ENCODE assay signal across 10 mouse cellular contexts in genomic region chr2:131129836-131130235, GRCm38 (mm10). TPM values are rescaled to one million over a fixed set of nuclear protein-coding genes. Genes with fewer than 3 reads are reported as not detected.
A peak's percentile ranks its signal among the peaks of the same experiment; 100 is the strongest.
DNase-seq lines count a peak whose midpoint lies in the region; ATAC-seq lines count a peak whose summit lies in the region.
"Had no signal": no experiment of that assay in that cellular context is flagged by ENCODE, and none has a peak within 500 bp of the region (broad histone marks: within the 10 kb centered on the region; RNA-seq: fewer than 3 reads in every experiment).

No protein-coding gene starts in this region.

- H3K36me3 ChIP-seq in heart, embryonic 10.5 days: no peaks in the 10 kb centered on the region; the same call in 1 of the 2 replicates
- H3K36me3 ChIP-seq in liver, embryonic 11.5 days (ENCODE audit: control insufficient read depth, insufficient read depth, low read length): no peaks in the 10 kb centered on the region; the same call in 1 of the 2 replicates
- H3K36me3 ChIP-seq in stomach, embryonic 14.5 days (ENCODE audit: control insufficient read depth, insufficient read depth, low read length): peaks cover 11% of the 10 kb centered on the region
- H3K36me3 ChIP-seq in kidney, embryonic 14.5 days (ENCODE audit: control insufficient read depth, insufficient read depth, low read length): peaks cover 14% of the 10 kb centered on the region

- DNase-seq in lung, adult 18-20 months: peak; percentile 46 to 57
- no peak for DNase-seq in lung, postnatal 14 days
- peak; percentile 83 for DNase-seq in heart, embryonic 10.5 days (ENCODE audit: low spot score)
- no peak for DNase-seq in liver, embryonic 11.5 days (ENCODE audit: low spot score)
- DNase-seq in frontal cortex, postnatal 25 days (ENCODE audit: low spot score in 2 of 2): no peak
- DNase-seq: kidney, postnatal 4 days had no signal

- 0 out of 2 replicates have a peak, but pooled peaks cover 7% of the 10 kb centered on the region for H3K27me3 ChIP-seq in heart, embryonic 10.5 days (ENCODE audit: insufficient read depth, poor library complexity, severe bottlenecking)
- H3K27me3 ChIP-seq in liver, embryonic 11.5 days (replicated peaks; ENCODE audit: control insufficient read depth, insufficient read depth, low read length): no peaks in the 10 kb centered on the region
- no peaks in the 10 kb centered on the region for H3K27me3 ChIP-seq in stomach, embryonic 14.5 days (ENCODE audit: control insufficient read depth, insufficient read depth, low read length)
- H3K27me3 ChIP-seq in kidney, embryonic 14.5 days (ENCODE audit: control insufficient read depth, insufficient read depth, low read length): no peaks in the 10 kb centered on the region
- H3K27me3 ChIP-seq: forebrain, embryonic 13.5 days had no signal

- no peaks in the 10 kb centered on the region for H3K9me3 ChIP-seq in heart, embryonic 10.5 days
- H3K9me3 ChIP-seq in liver, embryonic 11.5 days (ENCODE audit: control insufficient read depth, low read length): no peaks in the 10 kb centered on the region
- no peaks in the 10 kb centered on the region for H3K9me3 ChIP-seq in stomach, embryonic 14.5 days (ENCODE audit: control insufficient read depth, low read depth, low read length)
- no peaks in the 10 kb centered on the region for H3K9me3 ChIP-seq in kidney, embryonic 14.5 days (ENCODE audit: control insufficient read depth, low read length)
- H3K9me3 ChIP-seq: forebrain, embryonic 13.5 days had no signal

- peak overlapping the region; percentile 94 for H3K4me2 ChIP-seq in liver, embryonic 11.5 days
- H3K4me2 ChIP-seq in stomach, embryonic 14.5 days (replicated peaks; ENCODE audit: low read depth, low read length): 0 out of 2 replicates have a peak overlapping the region, but pooled peaks have one; percentile 6
- no peak overlapping the region for H3K4me2 ChIP-seq in kidney, embryonic 14.5 days (replicated peaks; ENCODE audit: low read depth, low read length)
- H3K4me2 ChIP-seq: forebrain, embryonic 13.5 days had no signal

- no peak overlapping the region for H3K9ac ChIP-seq in liver, embryonic 11.5 days (ENCODE audit: low read depth, low read length)
- no peak overlapping the region for H3K9ac ChIP-seq in stomach, embryonic 14.5 days (replicated peaks; ENCODE audit: low read depth, low read length)
- H3K9ac ChIP-seq in kidney, embryonic 14.5 days (ENCODE audit: low read depth, low read length): no peak overlapping the region
- H3K9ac ChIP-seq: forebrain, embryonic 13.5 days had no signal

- ATAC-seq in liver, embryonic 11.5 days (replicated peaks; ENCODE audit: low FRiP score): peak; percentile 75
- ATAC-seq in stomach, embryonic 14.5 days (ENCODE audit: insufficient number of reproducible peaks, insufficient read depth, low FRiP score, low read depth): no peak
- no peak for ATAC-seq in kidney, embryonic 14.5 days (ENCODE audit: low FRiP score, low TSS enrichment)
- ATAC-seq: forebrain, embryonic 13.5 days had no signal

- no peak overlapping the region for H3K4me3 ChIP-seq in heart, embryonic 10.5 days
- H3K4me3 ChIP-seq in liver, embryonic 11.5 days (ENCODE audit: low read depth, low read length): no peak overlapping the region
- no peak overlapping the region for H3K4me3 ChIP-seq in stomach, embryonic 14.5 days (ENCODE audit: low read depth, low read length)
- H3K4me3 ChIP-seq in kidney, embryonic 14.5 days (ENCODE audit: low read length): no peak overlapping the region
- H3K4me3 ChIP-seq: forebrain, embryonic 13.5 days had no signal

- H3K27ac ChIP-seq in heart, embryonic 10.5 days: peak overlapping the region; percentile 62; the same call in 1 of the 2 replicates
- peak overlapping the region; percentile 20 for H3K27ac ChIP-seq in liver, embryonic 11.5 days (ENCODE audit: low read depth, low read length)
- H3K27ac ChIP-seq in stomach, embryonic 14.5 days (ENCODE audit: low read length): no peak overlapping the region
- H3K27ac ChIP-seq in kidney, embryonic 14.5 days (ENCODE audit: low read depth, low read length): no peak overlapping the region
- H3K27ac ChIP-seq: forebrain, embryonic 13.5 days had no signal

- WGBS in heart, embryonic 10.5 days: 67% methylated on average over 5 of the region's 5 CpGs
- WGBS in liver, embryonic 11.5 days: 49% methylated on average over 5 of the region's 5 CpGs
- 61% methylated on average over 5 of the region's 5 CpGs for WGBS in stomach, embryonic 14.5 days
- WGBS in kidney, embryonic 14.5 days: 81% methylated on average over 5 of the region's 5 CpGs

- H3K4me1 ChIP-seq in heart, embryonic 10.5 days: peaks cover 58% of the 10 kb centered on the region
- peaks cover 59% of the 10 kb centered on the region for H3K4me1 ChIP-seq in liver, embryonic 11.5 days (replicated peaks; ENCODE audit: control insufficient read depth, insufficient read depth, low read length)
- peaks cover 23% of the 10 kb centered on the region for H3K4me1 ChIP-seq in stomach, embryonic 14.5 days (ENCODE audit: control insufficient read depth, insufficient read depth, low read length)
- H3K4me1 ChIP-seq in kidney, embryonic 14.5 days (ENCODE audit: control insufficient read depth, insufficient read depth, low read length): peaks cover 26% of the 10 kb centered on the region

RNA-seq across cellular contexts. Expression of gene Hspa12b, which starts 2.8 kb away (rescaled TPM):
- polyA plus RNA-seq in heart, embryonic 10.5 days (2016; fragmentation: Nextera tagmentation; extraction: Ambion mirVana): 10.0 and 10.8 TPM in 2 replicates
- 5.5 TPM in 2 replicates for polyA plus RNA-seq in liver, embryonic 11.5 days (2014; fragmentation: Nextera tagmentation; extraction: Ambion mirVana)
- polyA plus RNA-seq in stomach, embryonic 14.5 days (2014; fragmentation: Nextera tagmentation; extraction: Ambion mirVana): 12.3 and 14.2 TPM in 2 replicates
- 8.6 and 10.0 TPM in 2 replicates for polyA plus RNA-seq in kidney, embryonic 14.5 days (2014; fragmentation: Nextera tagmentation; extraction: Ambion mirVana)

RNA-seq across cellular contexts. Expression of gene Gm11037, which starts 3.5 kb away (rescaled TPM):
- polyA plus RNA-seq in heart, embryonic 10.5 days (2016; fragmentation: Nextera tagmentation; extraction: Ambion mirVana): not detected in 2 replicates
- not detected in 2 replicates for polyA plus RNA-seq in liver, embryonic 11.5 days (2014; fragmentation: Nextera tagmentation; extraction: Ambion mirVana)
- polyA plus RNA-seq in stomach, embryonic 14.5 days (2014; fragmentation: Nextera tagmentation; extraction: Ambion mirVana): not detected in 2 replicates
- polyA plus RNA-seq in kidney, embryonic 14.5 days (2014; fragmentation: Nextera tagmentation; extraction: Ambion mirVana): not detected in 2 replicates
- polyA plus RNA-seq: forebrain, embryonic 13.5 days; hindbrain, embryonic 11.5 days had no signal

RNA-seq across cellular contexts. Expression of gene 1700037H04Rik, which starts 30.0 kb away (rescaled TPM):
- polyA plus RNA-seq in heart, embryonic 10.5 days (2016; fragmentation: Nextera tagmentation; extraction: Ambion mirVana): 82.6 and 86.0 TPM in 2 replicates
- polyA plus RNA-seq in liver, embryonic 11.5 days (2014; fragmentation: Nextera tagmentation; extraction: Ambion mirVana): 130 TPM in 2 replicates
- 84.6 and 88.9 TPM in 2 replicates for polyA plus RNA-seq in stomach, embryonic 14.5 days (2014; fragmentation: Nextera tagmentation; extraction: Ambion mirVana)
- polyA plus RNA-seq in kidney, embryonic 14.5 days (2014; fragmentation: Nextera tagmentation; extraction: Ambion mirVana): 99.3 and 101 TPM in 2 replicates

RNA-seq across cellular contexts. Expression of gene Siglec1, which starts 43.3 kb away (rescaled TPM):
- 0.05 and 0.08 TPM in 2 replicates for polyA plus RNA-seq in heart, embryonic 10.5 days (2016; fragmentation: Nextera tagmentation; extraction: Ambion mirVana)
- polyA plus RNA-seq in liver, embryonic 11.5 days (2014; fragmentation: Nextera tagmentation; extraction: Ambion mirVana): 0.73 and 0.78 TPM in 2 replicates
- 0.22 and 0.48 TPM in 2 replicates for polyA plus RNA-seq in stomach, embryonic 14.5 days (2014; fragmentation: Nextera tagmentation; extraction: Ambion mirVana)
- polyA plus RNA-seq in kidney, embryonic 14.5 days (2014; fragmentation: Nextera tagmentation; extraction: Ambion mirVana): 0.27 and 0.47 TPM in 2 replicates

RNA-seq across cellular contexts. Expression of gene Cenpb, which starts 50.0 kb away (rescaled TPM):
- polyA plus RNA-seq in heart, embryonic 10.5 days (2016; fragmentation: Nextera tagmentation; extraction: Ambion mirVana): 4.9 and 5.1 TPM in 2 replicates
- 3.8 and 4.9 TPM in 2 replicates for polyA plus RNA-seq in liver, embryonic 11.5 days (2014; fragmentation: Nextera tagmentation; extraction: Ambion mirVana)
- 9.0 and 9.9 TPM in 2 replicates for polyA plus RNA-seq in stomach, embryonic 14.5 days (2014; fragmentation: Nextera tagmentation; extraction: Ambion mirVana)
- polyA plus RNA-seq in kidney, embryonic 14.5 days (2014; fragmentation: Nextera tagmentation; extraction: Ambion mirVana): 6.9 and 8.0 TPM in 2 replicates

Comparison
In these comparisons a context has a peak if more than half of its experiments do, and no peak if none do; other contexts are left out.
1. DNase-seq: peak in lung, adult 18-20 months (2 of 2) and heart, embryonic 10.5 days (single experiment); none in lung, postnatal 14 days (single experiment), liver, embryonic 11.5 days (single experiment) and frontal cortex, postnatal 25 days (0 of 2).
2. H3K27ac ChIP-seq: peak in heart, embryonic 10.5 days (single experiment) and liver, embryonic 11.5 days (single experiment); none in stomach, embryonic 14.5 days (single experiment) and kidney, embryonic 14.5 days (single experiment).